Mouse (Mus musculus) hindbrain, embryonic 14.5 days (tissue): ENCODE results near the gene Galnt2. TPM values are rescaled to one million over a fixed set of nuclear protein-coding genes. Genes with fewer than 3 reads are reported as not detected.

Source experiments
- ATAC-seq: fragments of 200-750 bp; cut with Nextera tagmentation; 2 replicates; pipeline ENCODE4 v1.8.0; 2017; ENCODE audit warnings: moderate number of reproducible peaks, mild to moderate bottlenecking, moderate TSS enrichment, moderate library complexity; ENCODE audit not compliant: low FRiP score
- DNase-seq: peaks from one replicate; pipeline ENCODE4 v3.0.0-alpha.2; 2015; ENCODE audit warnings: low spot score
- H3K27ac ChIP-seq: fragments of 300-500 bp; sonication (generic); 2 replicates; pipeline ENCODE4 v1.5.1; 2014; ENCODE audit warnings: mild to moderate bottlenecking, moderate library complexity
- H3K27me3 ChIP-seq: fragments of 300-500 bp; sonication (generic); 2 replicates; pipeline ENCODE4 v1.6.1; 2014; ENCODE audit warnings: mild to moderate bottlenecking, low read length, mixed read lengths; ENCODE audit not compliant: control insufficient read depth, insufficient read depth
- H3K36me3 ChIP-seq: fragments of 300-500 bp; sonication (generic); replicated peaks from 2 replicates; pipeline ENCODE4 v1.6.1; 2014; ENCODE audit not compliant: control insufficient read depth, insufficient read depth
- H3K4me1 ChIP-seq: fragments of 300-500 bp; sonication (generic); replicated peaks from 2 replicates; pipeline ENCODE4 v1.6.1; 2014; ENCODE audit warnings: antibody characterized with exemption, low read length, mixed read lengths; ENCODE audit not compliant: control insufficient read depth, insufficient read depth
- H3K4me2 ChIP-seq: fragments of 300-500 bp; sonication (generic); replicated peaks from 2 replicates; pipeline ENCODE4 v1.6.1; 2014; ENCODE audit warnings: mild to moderate bottlenecking, moderate library complexity
- H3K4me3 ChIP-seq: fragments of 300-500 bp; sonication (generic); replicated peaks from 2 replicates; pipeline ENCODE4 v1.5.1; 2014; ENCODE audit warnings: mild to moderate bottlenecking, low read length
- H3K9ac ChIP-seq: fragments of 300-500 bp; sonication (generic); 2 replicates; pipeline ENCODE4 v1.6.1; 2014
- H3K9me3 ChIP-seq: fragments of 300-500 bp; sonication (generic); 2 replicates; pipeline ENCODE4 v1.6.1; 2016; ENCODE audit warnings: low read length; ENCODE audit not compliant: control insufficient read depth
- WGBS: fragments of 180-500 bp; shearing (Covaris S2); extraction: QIAGEN DNeasy Blood & Tissue Kit; methylation state at CpG from one replicate; pipeline ENCODE4 v1.1.7; 2014; 5-methylcytosine and 5-hydroxymethylcytosine counted together
- polyA plus RNA-seq: library from polyadenylated mRNA; unstranded; fragments of >200 nt; fragmentation: Nextera tagmentation; extraction: Ambion mirVana; gene quantifications from 2 replicates; pipeline ENCODE4 v1.2.1, GENCODE M21; 2014

Gene Galnt2
- 62.9 and 70.6 TPM in 2 replicates for polyA plus RNA-seq

GRCm38 (mm10) chr8:124231176-124231484, at the start of gene Galnt2:
Galnt2 (plus strand) TSS chr8:124231391.
- Histone ChIP-seq H3K4me1 (peaks cover 24% of the 10 kb centered on the region), H3K4me3 (peak within 1 kb of the TSS; percentile 97), H3K9me3 (no peaks in the 10 kb centered on the region), H3K27me3 (no peaks in the 10 kb centered on the region), H3K27ac (peak within 1 kb of the TSS; percentile 75), H3K4me2 (peak within 1 kb of the TSS; percentile 98), H3K36me3 (no peaks in the 10 kb centered on the region), H3K9ac (peak within 1 kb of the TSS; percentile 94)
- WGBS: under 1% methylated on average over 53 of the region's 53 CpGs
- DNase-seq: peak; percentile 88
- peak; percentile 84 for ATAC-seq

- H3K27ac ChIP-seq: no peak overlapping the region
- no peak overlapping the region for H3K4me3 ChIP-seq
- no peaks in the 10 kb centered on the region for H3K27me3 ChIP-seq
- H3K4me2 ChIP-seq: no peak overlapping the region
- 84% methylated on average over 5 of the region's 5 CpGs for WGBS
- no peak overlapping the region for H3K9ac ChIP-seq
- H3K9me3 ChIP-seq: no peaks in the 10 kb centered on the region
- no peak for ATAC-seq
- H3K36me3 ChIP-seq: no peaks in the 10 kb centered on the region
- H3K4me1 ChIP-seq: peaks cover 13% of the 10 kb centered on the region
- DNase-seq: no peak
Measured at GRCm38 (mm10) chr8:124181751-124182150, 49.4 kb upstream of the Galnt2 start.

DNA sequence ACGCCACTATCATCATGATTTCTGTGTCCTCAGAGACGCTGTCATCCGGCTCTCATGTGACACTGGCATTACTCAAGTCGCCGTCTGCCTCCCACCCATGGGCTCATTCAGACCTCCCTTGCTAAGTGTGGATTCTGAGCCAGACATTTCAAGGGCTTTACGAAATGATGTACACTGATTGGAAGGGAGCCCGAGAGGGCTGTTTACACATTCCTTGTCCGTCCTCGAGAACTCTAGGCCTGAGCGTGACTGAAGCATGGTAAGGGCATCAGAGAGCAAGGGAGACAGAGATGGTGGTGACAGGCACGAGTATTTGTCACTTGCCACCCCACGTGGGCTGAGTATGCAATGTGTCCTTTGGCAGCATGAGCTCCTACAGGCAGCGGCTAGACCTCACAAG, 49.0 kb upstream of the Galnt2 start:
- no peak overlapping the region for H3K9ac ChIP-seq
- DNase-seq: no peak
- peaks cover 13% of the 10 kb centered on the region for H3K4me1 ChIP-seq
- H3K27ac ChIP-seq: no peak overlapping the region
- 60% methylated on average over 13 of the region's 13 CpGs for WGBS
- peak; percentile 46; the same call in 1 of the 2 replicates for ATAC-seq
- no peak overlapping the region for H3K4me3 ChIP-seq
- H3K36me3 ChIP-seq: no peaks in the 10 kb centered on the region
- H3K4me2 ChIP-seq: no peak overlapping the region
- no peaks in the 10 kb centered on the region for H3K9me3 ChIP-seq
- H3K27me3 ChIP-seq: no peaks in the 10 kb centered on the region

DNA sequence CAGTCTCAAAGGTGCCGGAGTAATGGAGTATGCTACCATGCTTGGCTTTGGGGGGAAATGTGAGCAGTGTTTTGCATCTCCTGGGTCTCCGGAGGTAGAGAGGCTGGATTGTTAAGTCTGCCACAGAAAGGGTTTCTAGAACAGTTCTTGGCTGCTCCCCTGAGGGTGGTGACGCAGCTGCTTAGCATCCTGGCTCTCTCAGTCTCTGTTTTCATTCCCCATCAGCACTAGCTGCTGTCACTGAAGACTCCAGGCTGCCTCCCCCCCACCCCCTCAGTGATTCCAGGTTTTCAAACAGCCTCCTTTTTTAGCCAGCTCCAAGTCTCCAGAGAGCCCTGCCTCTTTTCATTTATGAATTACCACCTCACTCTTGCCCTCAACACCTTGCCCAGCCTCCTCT, 47.1 kb upstream of the Galnt2 start:
- DNase-seq (no peak), ATAC-seq (no peak)
- Histone ChIP-seq H3K27ac (no peak overlapping the region), H3K4me1 (peaks cover 13% of the 10 kb centered on the region), H3K4me2 (no peak overlapping the region), H3K9me3 (no peaks in the 10 kb centered on the region), H3K4me3 (no peak overlapping the region), H3K9ac (no peak overlapping the region), H3K27me3 (no peaks in the 10 kb centered on the region), H3K36me3 (no peaks in the 10 kb centered on the region)
- 67% methylated on average over 3 of the region's 3 CpGs for WGBS

GRCm38 (mm10) chr8:124184507-124184906, 46.7 kb upstream of the Galnt2 start:
- Histone ChIP-seq H3K4me1 (peaks cover 13% of the 10 kb centered on the region), H3K36me3 (no peaks in the 10 kb centered on the region), H3K4me3 (no peak overlapping the region), H3K27ac (no peak overlapping the region), H3K4me2 (no peak overlapping the region), H3K9me3 (no peaks in the 10 kb centered on the region), H3K9ac (no peak overlapping the region), H3K27me3 (no peaks in the 10 kb centered on the region)
- 48% methylated on average over 2 of the region's 2 CpGs for WGBS
- DNase-seq (no peak), ATAC-seq (no peak)

- Histone ChIP-seq H3K36me3 (no peaks in the 10 kb centered on the region), H3K4me3 (no peak overlapping the region), H3K4me1 (peaks cover 13% of the 10 kb centered on the region), H3K9me3 (no peaks in the 10 kb centered on the region), H3K27ac (0 out of 2 replicates have a peak overlapping the region, but pooled peaks have one; percentile 1), H3K9ac (no peak overlapping the region), H3K27me3 (no peaks in the 10 kb centered on the region), H3K4me2 (no peak overlapping the region)
- DNase-seq (no peak), ATAC-seq (no peak)
- 74% methylated on average over 6 of the region's 6 CpGs for WGBS
Measured at GRCm38 (mm10) chr8:124185081-124185480, 46.1 kb upstream of the Galnt2 start.

DNA sequence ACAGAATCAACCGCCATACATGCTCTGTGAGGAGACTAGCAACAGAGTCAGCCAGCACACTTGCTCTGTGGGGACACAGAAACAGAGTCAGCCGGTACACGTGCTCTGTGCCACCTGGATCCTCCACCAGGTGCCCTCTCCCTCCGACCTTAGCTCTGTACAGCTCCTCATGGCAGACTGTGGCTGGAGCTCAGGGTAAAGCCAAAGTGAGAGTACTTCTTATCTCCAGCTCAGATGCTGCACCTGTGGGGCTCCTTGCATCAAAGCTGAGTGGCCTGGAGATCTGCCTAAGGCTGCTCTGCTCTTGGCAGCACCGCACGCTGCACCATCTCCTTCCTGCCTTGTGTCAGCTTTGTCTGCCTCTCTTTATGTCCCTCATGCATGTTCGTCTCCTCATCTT, 40.8 kb upstream of the Galnt2 start:
- Histone ChIP-seq H3K36me3 (no peaks in the 10 kb centered on the region), H3K9ac (no peak overlapping the region), H3K9me3 (no peaks in the 10 kb centered on the region), H3K27ac (no peak overlapping the region), H3K4me3 (no peak overlapping the region), H3K4me2 (no peak overlapping the region), H3K4me1 (no peaks in the 10 kb centered on the region; the same call in 1 of the 2 replicates), H3K27me3 (no peaks in the 10 kb centered on the region)
- DNase-seq (no peak), ATAC-seq (no peak)
- 81% methylated on average over 7 of the region's 7 CpGs for WGBS

DNA sequence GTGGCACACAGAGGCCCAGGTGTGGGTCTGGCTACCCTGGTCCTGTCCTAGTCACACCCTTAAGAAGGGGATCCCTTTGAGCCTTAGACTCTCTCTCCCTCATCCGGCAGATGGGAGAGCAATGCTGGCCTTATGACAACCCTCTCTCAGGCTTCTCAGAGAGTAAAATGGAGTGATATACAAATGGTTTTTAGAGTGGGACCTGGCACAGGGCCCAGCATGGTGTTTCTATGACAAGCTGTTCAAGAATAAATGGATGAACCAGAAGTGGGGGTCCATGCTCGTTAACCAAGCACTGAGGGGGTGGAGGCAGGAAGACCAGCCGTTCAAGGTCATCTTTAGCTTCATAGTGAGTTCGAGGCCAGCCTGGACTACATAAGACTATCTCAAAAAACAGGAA, 38.9 kb upstream of the Galnt2 start:
- no peaks in the 10 kb centered on the region for H3K27me3 ChIP-seq
- no peak for DNase-seq
- 69% methylated on average over 4 of the region's 4 CpGs for WGBS

GRCm38 (mm10) chr8:124192976-124193375, 38.2 kb upstream of the Galnt2 start:
- Histone ChIP-seq H3K4me1 (no peaks in the 10 kb centered on the region; the same call in 1 of the 2 replicates), H3K9me3 (no peaks in the 10 kb centered on the region), H3K27me3 (no peaks in the 10 kb centered on the region), H3K4me3 (no peak overlapping the region), H3K36me3 (no peaks in the 10 kb centered on the region), H3K9ac (no peak overlapping the region), H3K4me2 (no peak overlapping the region), H3K27ac (no peak overlapping the region)
- DNase-seq (no peak), ATAC-seq (no peak)
- WGBS: 86% methylated on average over 10 of the region's 10 CpGs

More for the DNA sequence above, 38.9 kb upstream of the Galnt2 start:
- Histone ChIP-seq H3K4me2 (no peak overlapping the region), H3K4me1 (no peaks in the 10 kb centered on the region; the same call in 1 of the 2 replicates), H3K9me3 (no peaks in the 10 kb centered on the region), H3K4me3 (no peak overlapping the region), H3K36me3 (no peaks in the 10 kb centered on the region), H3K27ac (no peak overlapping the region), H3K9ac (no peak overlapping the region)
- no peak for ATAC-seq

DNA sequence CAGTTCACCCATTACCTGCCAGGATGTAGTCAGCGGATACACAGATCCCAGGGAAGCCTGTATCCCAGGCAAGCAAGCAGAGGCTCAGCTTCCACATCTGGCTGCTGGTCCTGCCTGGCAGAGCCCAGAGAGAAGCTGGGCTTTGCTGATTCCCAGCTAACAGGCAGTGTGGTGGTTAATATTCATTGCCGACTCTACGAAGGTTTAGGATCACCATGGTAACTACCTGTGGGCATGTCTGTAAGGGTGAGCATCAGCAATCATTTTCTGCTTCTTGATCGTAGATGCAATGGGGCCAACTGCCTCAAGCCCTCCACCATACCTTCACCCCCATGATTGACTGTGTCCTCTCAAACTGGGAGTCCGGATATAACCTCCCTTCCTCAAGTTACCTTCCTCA, 37.2 kb upstream of the Galnt2 start:
- H3K9ac ChIP-seq: no peak overlapping the region
- no peak overlapping the region for H3K4me3 ChIP-seq
- DNase-seq: no peak
- no peak for ATAC-seq
- H3K27me3 ChIP-seq: no peaks in the 10 kb centered on the region
- H3K4me2 ChIP-seq: no peak overlapping the region
- H3K27ac ChIP-seq: no peak overlapping the region
- no peaks in the 10 kb centered on the region for H3K9me3 ChIP-seq
- no peaks in the 10 kb centered on the region; the same call in 1 of the 2 replicates for H3K4me1 ChIP-seq
- 55% methylated on average over 5 of the region's 5 CpGs for WGBS
- H3K36me3 ChIP-seq: no peaks in the 10 kb centered on the region
